16 mouse cellular contexts compared by ENCODE assay signal in the genomic region with DNA sequence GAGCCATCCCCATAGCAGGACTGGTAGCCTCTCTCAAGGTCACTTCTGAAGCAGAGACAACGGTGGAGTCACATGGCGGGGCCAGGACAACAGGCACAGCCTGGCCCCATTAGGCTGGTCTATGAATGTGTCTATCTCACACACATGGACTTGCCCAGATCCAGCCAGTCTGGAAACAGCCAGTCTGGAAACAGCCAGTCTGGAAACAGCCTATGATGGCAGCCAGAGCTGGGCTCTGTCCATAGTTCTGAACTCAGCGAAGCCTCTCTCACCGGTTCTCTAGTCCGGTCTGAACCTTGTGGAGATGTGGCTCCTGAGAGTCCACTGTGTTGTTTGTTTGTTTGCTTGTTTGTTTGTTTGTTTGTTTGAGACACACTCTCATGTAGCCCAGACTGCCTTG. TPM values are rescaled to one million over a fixed set of nuclear protein-coding genes. Genes with fewer than 3 reads are reported as not detected.
A peak's percentile ranks its signal among the peaks of the same experiment; 100 is the strongest.
DNase-seq lines count a peak whose midpoint lies in the region; ATAC-seq and TF ChIP-seq lines count a peak whose summit lies in the region.
"Had no signal": no experiment of that assay in that cellular context is flagged by ENCODE, and none has a peak within 500 bp of the region (broad histone marks: within the 10 kb centered on the region; RNA-seq: fewer than 3 reads in every experiment).

No protein-coding gene starts in this region.

- H3K9ac ChIP-seq in liver, postnatal 0 days (replicated peaks), result no peak overlapping the region
- H3K9ac ChIP-seq: heart, embryonic 13.5 days; liver, embryonic 13.5 days; midbrain, embryonic 13.5 days; stomach, embryonic 15.5 days had no signal

- H3K36me3 ChIP-seq in liver, postnatal 0 days (replicated peaks; ENCODE audit: insufficient read depth, low read length), result no peaks in the 10 kb centered on the region
- H3K36me3 ChIP-seq: heart, embryonic 13.5 days; liver, embryonic 13.5 days; midbrain, embryonic 13.5 days; stomach, embryonic 15.5 days had no signal

- DNase-seq in adrenal gland, postnatal 36 days, result peak; percentile 52 to 63
- no peak for DNase-seq in adrenal gland, postnatal 4 days (ENCODE audit: low spot score in 2 of 2)
- peak; percentile 60 for DNase-seq in 3T3-L1 (ENCODE audit: low read depth, low spot score)
- DNase-seq in embryo, embryonic 9.5 days (ENCODE audit: extremely low spot score), result peak; percentile 28
- DNase-seq in kidney, postnatal 14 days, result peak; percentile 54
- DNase-seq in gastrocnemius, postnatal 14 days, result no peak
- no peak for DNase-seq in layer of hippocampus, postnatal 25 days (ENCODE audit: extremely low spot score in 1 of 2, low spot score in 1 of 2)
- no peak for DNase-seq in liver, postnatal 0 days
- DNase-seq: cerebellum, postnatal 10 days; liver, embryonic 13.5 days; retina, postnatal 1 day had no signal

- no peaks in the 10 kb centered on the region for H3K27me3 ChIP-seq in liver, postnatal 0 days (ENCODE audit: insufficient read depth, low read length)
- H3K27me3 ChIP-seq: liver, embryonic 13.5 days; midbrain, embryonic 13.5 days; stomach, embryonic 15.5 days had no signal

- H3K27ac ChIP-seq in liver, postnatal 0 days (ENCODE audit: low read depth), result no peak overlapping the region
- H3K27ac ChIP-seq: heart, embryonic 13.5 days; liver, embryonic 13.5 days; stomach, embryonic 15.5 days had no signal

- no peak for TF ChIP-seq CTCF in liver, postnatal 0 days (IDR thresholded peaks at IDR 0.05; ENCODE audit: low read depth)

- H3K9me3 ChIP-seq in liver, postnatal 0 days (ENCODE audit: low read length), result no peaks in the 10 kb centered on the region
- H3K9me3 ChIP-seq: heart, embryonic 13.5 days; liver, embryonic 13.5 days; midbrain, embryonic 13.5 days; stomach, embryonic 15.5 days had no signal

- intact Hi-C loops in gastrocnemius, postnatal 14 days (cut with DNase I; ENCODE audit: low total_unique reads), result no loop called here

- no peak for TF ChIP-seq EP300 in liver, postnatal 0 days (IDR thresholded peaks at IDR 0.05; ENCODE audit: low read depth)

- no peak for ATAC-seq in liver, postnatal 0 days
- ATAC-seq: activated CD4-positive, CD25-positive, alpha-beta regulatory T cell, adult 4 months had no signal

- no peak overlapping the region for H3K4me3 ChIP-seq in liver, postnatal 0 days (ENCODE audit: low read depth, low read length)
- H3K4me3 ChIP-seq: heart, embryonic 13.5 days; liver, embryonic 13.5 days; midbrain, embryonic 13.5 days; stomach, embryonic 15.5 days had no signal

- WGBS in liver, postnatal 0 days (ENCODE audit: insufficient replicate concordance), result 67% methylated on average over 5 of the region's 5 CpGs

- H3K4me1 ChIP-seq in liver, postnatal 0 days (ENCODE audit: insufficient read depth), result no peaks in the 10 kb centered on the region
- H3K4me1 ChIP-seq: heart, embryonic 13.5 days; liver, embryonic 13.5 days; stomach, embryonic 15.5 days had no signal

- H3K4me2 ChIP-seq in liver, postnatal 0 days (ENCODE audit: low read depth, low read length), result no peak overlapping the region
- H3K4me2 ChIP-seq: heart, embryonic 13.5 days; liver, embryonic 13.5 days; midbrain, embryonic 13.5 days; stomach, embryonic 15.5 days had no signal

RNA-seq across cellular contexts. Expression of gene Mfng, which starts 23.4 kb away (rescaled TPM):
- 10 to 100 TPM; 12.3 to 16.7 TPM for total RNA-seq in adrenal gland, postnatal 36 days (2021)
- 10 to 100 TPM; 18.3 to 20.0 TPM for total RNA-seq in adrenal gland, postnatal 4 days (2021)
- 1 to 10 TPM; 5.6 to 7.1 TPM for total RNA-seq in gastrocnemius, postnatal 14 days (2021)
- 1 to 10 TPM; 5.5 to 6.6 TPM for total RNA-seq in layer of hippocampus, postnatal 25 days (2021)
- polyA plus RNA-seq in liver, postnatal 0 days (2015; fragmentation: Nextera tagmentation; extraction: Ambion mirVana), result 4.7 and 4.8 TPM in 2 replicates
- polyA plus RNA-seq: C2C12 had no signal

RNA-seq across cellular contexts. Expression of gene Elfn2, which starts 31.3 kb away (rescaled TPM):
- total RNA-seq in adrenal gland, postnatal 36 days (2021), result 1 to 10 TPM; 2.7 to 3.0 TPM
- 1 to 10 TPM; 3.9 to 4.2 TPM for total RNA-seq in adrenal gland, postnatal 4 days (2021)
- total RNA-seq in gastrocnemius, postnatal 14 days (2021), result under 1 TPM; 0.07 to 0.62 TPM
- 100 to 1,000 TPM; 175 to 188 TPM for total RNA-seq in layer of hippocampus, postnatal 25 days (2021)
- polyA plus RNA-seq in liver, postnatal 0 days (2015; fragmentation: Nextera tagmentation; extraction: Ambion mirVana), result not detected in 2 replicates
- polyA plus RNA-seq: activated CD4-positive, CD25-positive, alpha-beta regulatory T cell, adult 4 months; C2C12 had no signal

RNA-seq across cellular contexts. Expression of gene Card10, which starts 53.0 kb away (rescaled TPM):
- total RNA-seq in adrenal gland, postnatal 36 days (2021), result 1 to 10 TPM; 5.9 to 9.8 TPM
- total RNA-seq in adrenal gland, postnatal 4 days (2021), result 10 to 100 TPM; 11.8 to 14.5 TPM
- total RNA-seq in gastrocnemius, postnatal 14 days (2021), result 1 to 10 TPM; 9.6 to 9.7 TPM
- total RNA-seq in layer of hippocampus, postnatal 25 days (2021), result 1 to 10 TPM; 5.0 to 5.5 TPM
- polyA plus RNA-seq in liver, postnatal 0 days (2015; fragmentation: Nextera tagmentation; extraction: Ambion mirVana), result 1.5 and 1.8 TPM in 2 replicates
- polyA plus RNA-seq: activated CD4-positive, CD25-positive, alpha-beta regulatory T cell, adult 4 months had no signal

Comparison
In these comparisons a context has a peak if more than half of its experiments do, and no peak if none do; other contexts are left out.
1. DNase-seq: peak in adrenal gland, postnatal 36 days (2 of 2), 3T3-L1 (single experiment), embryo, embryonic 9.5 days (single experiment) and kidney, postnatal 14 days (single experiment); none in adrenal gland, postnatal 4 days (0 of 2), gastrocnemius, postnatal 14 days (single experiment), layer of hippocampus, postnatal 25 days (0 of 2) and liver, postnatal 0 days (single experiment).
2. RNA of gene Elfn2, which starts 31.3 kb away (total RNA-seq): 175 to 188 TPM in layer of hippocampus, postnatal 25 days; 3.9 to 4.2 TPM in adrenal gland, postnatal 4 days, 2.7 to 3.0 TPM in adrenal gland, postnatal 36 days and 0.07 to 0.62 TPM in gastrocnemius, postnatal 14 days; every median in the first group is over 10 times any median in the second.